ENCODE assay signal across 27 mouse cellular contexts in the genomic region with DNA sequence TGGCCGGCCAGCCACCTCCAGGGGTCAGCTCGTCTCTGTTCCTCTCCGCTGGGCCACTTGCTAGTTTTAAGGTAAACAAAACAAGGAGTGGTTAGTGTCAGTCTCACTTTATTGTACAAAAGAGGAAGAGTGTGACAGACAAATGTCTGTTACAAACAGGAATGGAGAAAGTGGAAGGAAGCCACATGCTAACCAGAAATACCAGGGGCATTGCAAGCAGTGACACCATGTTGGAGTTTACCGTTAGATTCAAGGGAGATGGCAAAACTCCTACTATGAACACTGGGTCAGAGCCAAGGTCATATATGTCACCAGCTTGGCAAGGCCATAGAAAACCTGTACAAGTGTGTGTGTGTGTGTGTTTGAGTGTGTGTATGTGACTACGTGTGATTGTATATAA.
DNase-seq lines count a peak whose midpoint lies in the region; ATAC-seq and TF ChIP-seq lines count a peak whose summit lies in the region.
"Had no signal": no experiment of that assay in that cellular context is flagged by ENCODE, and none has a peak within 500 bp of the region (broad histone marks: within the 10 kb centered on the region; RNA-seq: fewer than 3 reads in every experiment).

No protein-coding gene starts in this region.

- no peak for TF ChIP-seq POLR2A in CH12.LX (IDR thresholded peaks at IDR 0.05; ENCODE audit: low read depth, low read length)

- H3K4me2 ChIP-seq in liver, embryonic 13.5 days = no peak overlapping the region
- H3K4me2 ChIP-seq in liver, embryonic 11.5 days = no peak overlapping the region
- H3K4me2 ChIP-seq in CH12.LX (ENCODE audit: insufficient read depth, low read depth, poor library complexity, severe bottlenecking) = peak overlapping the region; percentile 30; the same call in 1 of the 2 replicates
- 0 out of 2 replicates have a peak overlapping the region, but pooled peaks have one; percentile 4 for H3K4me2 ChIP-seq in liver, embryonic 16.5 days (ENCODE audit: low read depth, low read length)
- H3K4me2 ChIP-seq: heart, embryonic 15.5 days; hindbrain, embryonic 13.5 days; lung, embryonic 15.5 days; midbrain, embryonic 15.5 days had no signal

- H3K9ac ChIP-seq in liver, embryonic 13.5 days = no peak overlapping the region
- H3K9ac ChIP-seq in liver, embryonic 11.5 days (ENCODE audit: low read depth, low read length) = no peak overlapping the region
- no peak overlapping the region for H3K9ac ChIP-seq in CH12.LX (ENCODE audit: insufficient read depth, low read depth)
- H3K9ac ChIP-seq in liver, embryonic 16.5 days (ENCODE audit: low read depth, low read length) = no peak overlapping the region
- H3K9ac ChIP-seq: heart, embryonic 15.5 days; hindbrain, embryonic 13.5 days; lung, embryonic 15.5 days; midbrain, embryonic 15.5 days had no signal

- dilution Hi-C loops in CH12.LX (cut with MboI; ENCODE audit: extremely low pct_ligation_motif_present, extremely low pct_unique_long_range_greater_than_20kb, low sequenced_read_pairs) = no loop called here

- in situ Hi-C loops in CH12.LX (cut with MboI; ENCODE audit: low pct_ligation_motif_present, low pct_unique_long_range_greater_than_20kb, low sequenced_read_pairs) = no loop called here

- no peak for DNase-seq in liver, embryonic 13.5 days
- no peak for DNase-seq in liver, embryonic 11.5 days (ENCODE audit: low spot score)
- DNase-seq in CH12.LX (ENCODE audit: extremely low read depth) = no peak
- peak; percentile 17 for DNase-seq in naive thymus-derived CD4-positive, alpha-beta T cell, adult 2 months (ENCODE audit: low read depth)
- no peak for DNase-seq in retina, postnatal 1 day
- DNase-seq in spleen, postnatal 14 days (ENCODE audit: low spot score in 2 of 2) = no peak
- no peak for DNase-seq in yolk sac, embryonic 10.5 days (ENCODE audit: low spot score)
- DNase-seq: adrenal gland, adult 2 months; cerebellum, adult 2 months; cerebellum, postnatal 25 days; embryo, embryonic 11 days; gastrocnemius, postnatal 14 days; heart, postnatal 36 days; kidney, adult 2 months; layer of hippocampus, adult 9-11 months; right cerebral cortex, postnatal 14 days; spleen, adult 18-20 months; thymus, postnatal 25 days had no signal

- TF ChIP-seq RAD21 in CH12.LX (IDR thresholded peaks at IDR 0.05; ENCODE audit: low read depth, low read length) = no peak; the same call in 1 of the 2 replicates

- no peak; the same call in 1 of the 2 replicates for TF ChIP-seq EP300 in CH12.LX (IDR thresholded peaks at IDR 0.05; ENCODE audit: low read length)

- 40% methylated on average over 5 of the region's 5 CpGs for WGBS in liver, embryonic 13.5 days (ENCODE audit: insufficient replicate concordance)
- WGBS in liver, embryonic 11.5 days = 48% methylated on average over 5 of the region's 5 CpGs
- WGBS in liver, embryonic 16.5 days (ENCODE audit: insufficient replicate concordance) = 35% methylated on average over 5 of the region's 5 CpGs

- H3K79me2 ChIP-seq in CH12.LX (replicated peaks; ENCODE audit: control insufficient read depth, extremely low read depth, insufficient read depth, poor library complexity, severe bottlenecking) = no peaks in the 10 kb centered on the region

- peaks cover 55% of the 10 kb centered on the region for H3K4me1 ChIP-seq in liver, embryonic 13.5 days (replicated peaks)
- peaks cover 40% of the 10 kb centered on the region for H3K4me1 ChIP-seq in liver, embryonic 11.5 days (replicated peaks; ENCODE audit: control insufficient read depth, insufficient read depth, low read length)
- peaks cover 22 to 70% of the 10 kb centered on the region in 2 experiments for H3K4me1 ChIP-seq in CH12.LX (ENCODE audit: control insufficient read depth in 1 of 2, insufficient read depth in 2 of 2)
- peaks cover 30% of the 10 kb centered on the region for H3K4me1 ChIP-seq in liver, embryonic 16.5 days (ENCODE audit: control insufficient read depth, low read depth, low read length)

- no peaks in the 10 kb centered on the region for H3K9me3 ChIP-seq in liver, embryonic 13.5 days (replicated peaks)
- H3K9me3 ChIP-seq in liver, embryonic 11.5 days (ENCODE audit: control insufficient read depth, low read length) = no peaks in the 10 kb centered on the region
- H3K9me3 ChIP-seq in CH12.LX (replicated peaks; ENCODE audit: low read length) = no peaks in the 10 kb centered on the region
- H3K9me3 ChIP-seq in liver, embryonic 16.5 days (replicated peaks; ENCODE audit: control insufficient read depth, low read length) = no peaks in the 10 kb centered on the region
- H3K9me3 ChIP-seq: heart, embryonic 15.5 days; hindbrain, embryonic 13.5 days; lung, embryonic 15.5 days; megakaryocyte, embryonic 14.5 days; midbrain, embryonic 15.5 days had no signal

- ATAC-seq in liver, embryonic 13.5 days (ENCODE audit: low read depth) = no peak
- ATAC-seq in liver, embryonic 11.5 days (replicated peaks; ENCODE audit: low FRiP score) = no peak
- no peak for ATAC-seq in liver, embryonic 16.5 days (ENCODE audit: low read depth)
- ATAC-seq: forebrain, embryonic 14.5 days; midbrain, embryonic 15.5 days had no signal

- 0 out of 2 replicates have a peak overlapping the region, but pooled peaks have one; percentile 31 for H3K27ac ChIP-seq in liver, embryonic 13.5 days
- no peak overlapping the region for H3K27ac ChIP-seq in liver, embryonic 11.5 days (ENCODE audit: low read depth, low read length)
- H3K27ac ChIP-seq in CH12.LX (ENCODE audit: insufficient read depth, low read depth) = peak overlapping the region; percentile 68
- H3K27ac ChIP-seq in liver, embryonic 16.5 days (ENCODE audit: low read length) = 0 out of 2 replicates have a peak overlapping the region, but pooled peaks have one; percentile 46
- H3K27ac ChIP-seq: heart, embryonic 15.5 days; kidney, postnatal 0 days; lung, embryonic 15.5 days; midbrain, embryonic 15.5 days had no signal

- TF ChIP-seq CTCF in CH12.LX (conservative IDR thresholded peaks at IDR 0.05 in 1 of 2, IDR thresholded peaks at IDR 0.05 in 1 of 2; ENCODE audit: low read depth in 2 of 2, low read length in 2 of 2) = no peak; a peak in 1 of 4 replicates

- peaks cover 41% of the 10 kb centered on the region for H3K27me3 ChIP-seq in liver, embryonic 13.5 days
- H3K27me3 ChIP-seq in liver, embryonic 11.5 days (replicated peaks; ENCODE audit: control insufficient read depth, insufficient read depth, low read length) = peaks cover 3% of the 10 kb centered on the region; the same call in 1 of the 2 replicates
- H3K27me3 ChIP-seq in CH12.LX (replicated peaks) = no peaks in the 10 kb centered on the region
- peaks cover 22% of the 10 kb centered on the region for H3K27me3 ChIP-seq in liver, embryonic 16.5 days (ENCODE audit: control insufficient read depth, insufficient read depth, low read depth, low read length)
- H3K27me3 ChIP-seq: heart, embryonic 15.5 days had no signal

- no peaks in the 10 kb centered on the region for H3K36me3 ChIP-seq in liver, embryonic 13.5 days
- no peaks in the 10 kb centered on the region for H3K36me3 ChIP-seq in liver, embryonic 11.5 days (ENCODE audit: control insufficient read depth, insufficient read depth, low read length)
- H3K36me3 ChIP-seq in CH12.LX (replicated peaks in 1 of 2; ENCODE audit: control insufficient read depth in 1 of 2, insufficient read depth in 1 of 2, low read length in 1 of 2) = no peaks in the 10 kb centered on the region
- H3K36me3 ChIP-seq in liver, embryonic 16.5 days (ENCODE audit: control insufficient read depth, insufficient read depth) = no peaks in the 10 kb centered on the region
- H3K36me3 ChIP-seq: heart, embryonic 15.5 days; hindbrain, embryonic 13.5 days; lung, embryonic 15.5 days; midbrain, embryonic 15.5 days had no signal

- no peak overlapping the region for H3K4me3 ChIP-seq in liver, embryonic 13.5 days (replicated peaks)
- H3K4me3 ChIP-seq in liver, embryonic 11.5 days (ENCODE audit: low read depth, low read length) = no peak overlapping the region
- H3K4me3 ChIP-seq in CH12.LX (replicated peaks in 1 of 3; ENCODE audit: low read depth in 2 of 3, low read length in 2 of 3, poor library complexity in 1 of 3) = peak overlapping the region in 1 of 3 experiments; percentile 36
- H3K4me3 ChIP-seq in liver, embryonic 16.5 days (ENCODE audit: low read depth, low read length) = no peak overlapping the region
- H3K4me3 ChIP-seq: heart, embryonic 15.5 days; hindbrain, embryonic 13.5 days; lung, embryonic 15.5 days; megakaryocyte, embryonic 14.5 days; midbrain, embryonic 15.5 days; myocyte had no signal

TF ChIP-seq in CH12.LX, 34 proteins besides CTCF, POLR2A, EP300 and RAD21:
- TF ChIP-seq KAT2A (IDR thresholded peaks at IDR 0.05; ENCODE audit: insufficient replicate concordance, low read length) = no peak
- TF ChIP-seq SMC3 (IDR thresholded peaks at IDR 0.05; ENCODE audit: low read depth, low read length) = 0 out of 2 replicates have a peak, but pooled peaks have one; percentile 11

Comparison
In these comparisons a context has a peak if more than half of its experiments do, and no peak if none do; other contexts are left out.
1. H3K4me2 ChIP-seq: peak in CH12.LX (single experiment) and liver, embryonic 16.5 days (single experiment); none in liver, embryonic 13.5 days (single experiment) and liver, embryonic 11.5 days (single experiment).